Mouse (Mus musculus): Measurements from ENCODE around the gene Cenpt.
"Not testable (repeated sequence)": the region's sequence is repeated elsewhere in the genome, so short reads cannot be mapped to it uniquely, and the experiment has no call there.

Gene Cenpt

GRCm38 (mm10) chr8:105854303-105854702 is 1.2 kb upstream of the Cenpt start:
- DNase-seq (ENCODE audit: low read depth, low spot score): no peak

DNA sequence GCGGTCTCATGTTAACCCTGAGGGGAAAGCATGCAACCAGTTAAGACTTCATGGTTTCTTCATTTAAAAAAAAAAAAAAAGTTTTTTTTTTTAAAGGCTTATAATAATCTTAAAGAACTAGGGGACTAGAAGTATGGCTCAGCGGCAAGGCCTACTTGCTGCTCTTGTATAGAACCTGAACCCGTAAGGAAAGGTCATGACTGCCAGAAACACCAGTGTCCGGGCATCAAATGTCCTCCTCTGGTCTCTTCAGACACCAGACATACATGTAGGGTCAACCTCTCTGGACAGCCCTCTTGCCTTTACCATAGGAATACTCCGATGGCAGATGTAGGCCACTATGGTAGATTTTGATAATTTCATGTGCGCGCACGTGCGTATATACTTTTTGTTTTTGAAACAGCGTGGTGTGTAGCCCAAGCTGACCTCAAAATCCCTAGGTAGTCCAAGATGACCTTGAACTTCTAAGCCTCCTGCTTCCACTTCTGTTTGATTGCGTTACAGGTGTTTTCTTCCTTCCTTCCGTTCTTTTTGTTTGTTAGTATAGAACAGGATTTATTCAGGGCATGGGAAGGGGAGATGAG is 840 bp downstream of the Cenpt start:
- no peak for DNase-seq (ENCODE audit: low read depth, low spot score)

- DNase-seq (ENCODE audit: low read depth, low spot score): peak; percentile 95
These were observed 1.4 kb downstream of the Cenpt start for GRCm38 (mm10) chr8:105851651-105852143.

- DNase-seq (ENCODE audit: low read depth, low spot score): no peak
These were observed 2.5 kb downstream of the Cenpt start for GRCm38 (mm10) chr8:105850611-105851010.

DNA sequence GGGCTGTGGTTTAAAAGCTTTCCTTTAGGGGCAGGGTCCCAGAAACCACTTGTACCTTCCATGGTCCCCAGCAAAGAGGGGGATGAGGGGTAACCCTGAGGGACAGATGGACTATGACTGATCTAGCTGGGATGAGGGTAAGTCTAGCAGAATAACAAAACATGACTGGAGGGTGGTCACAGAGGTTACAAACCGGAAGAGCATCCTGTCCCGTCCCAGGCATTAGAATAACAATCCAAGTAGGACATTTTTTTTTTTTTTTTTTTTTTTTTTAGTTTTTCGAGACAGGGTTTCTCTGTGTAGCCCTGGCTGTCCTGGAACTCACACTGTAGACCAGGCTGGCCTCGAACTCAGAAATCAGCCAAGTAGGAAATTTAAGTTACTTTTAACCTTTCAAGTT is 3.1 kb downstream of the Cenpt start:
- DNase-seq (ENCODE audit: low read depth, low spot score): no peak

DNA sequence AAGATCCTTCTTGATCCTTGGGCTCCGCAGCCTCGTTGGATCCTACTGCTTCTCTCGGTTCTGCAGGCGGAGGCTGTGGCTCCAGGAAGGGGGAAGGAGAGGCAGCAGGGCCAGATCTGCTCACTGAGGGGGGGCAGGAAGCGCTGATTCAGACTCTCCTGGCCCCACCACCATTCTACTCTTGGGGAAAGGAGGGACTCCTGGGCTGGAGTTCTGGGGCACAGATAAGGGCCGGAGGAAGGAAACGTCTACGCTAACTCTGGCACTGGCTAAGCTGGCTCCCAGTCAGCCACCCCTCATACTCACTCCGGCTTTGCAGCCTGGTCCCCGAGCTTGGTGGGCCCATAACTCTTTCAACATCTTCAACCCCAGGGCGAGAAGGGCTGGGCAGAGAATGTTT is 6.4 kb downstream of the Cenpt start:
- DNase-seq (ENCODE audit: low read depth, low spot score): no peak

- DNase-seq (ENCODE audit: low read depth, low spot score): no peak
These were observed 13.9 kb downstream of the Cenpt start for GRCm38 (mm10) chr8:105839209-105839608.

DNA sequence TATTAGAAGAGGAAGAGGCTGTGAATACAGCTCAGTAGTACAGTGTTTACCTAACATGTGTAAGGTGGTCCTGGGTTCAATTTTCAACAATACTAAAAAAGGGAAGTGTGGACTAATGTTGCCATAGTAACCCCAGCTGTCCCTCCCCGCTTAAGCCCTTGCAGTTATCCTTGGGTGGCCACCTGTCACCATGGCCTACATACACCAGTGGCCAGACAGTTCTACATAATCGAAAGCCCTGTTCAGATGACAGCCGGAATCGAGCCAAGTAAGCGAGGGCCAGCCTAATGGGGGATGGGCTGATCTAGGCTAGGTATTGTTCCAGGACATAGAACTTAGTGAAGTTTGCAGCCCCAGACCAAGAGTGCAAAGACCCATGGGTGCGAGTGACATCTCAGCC is 16.1 kb downstream of the Cenpt start:
- DNase-seq (ENCODE audit: low read depth, low spot score): no peak

- DNase-seq (ENCODE audit: low read depth, low spot score): peak; percentile 54
These were observed 17.8 kb downstream of the Cenpt start for GRCm38 (mm10) chr8:105835318-105835717.

DNA sequence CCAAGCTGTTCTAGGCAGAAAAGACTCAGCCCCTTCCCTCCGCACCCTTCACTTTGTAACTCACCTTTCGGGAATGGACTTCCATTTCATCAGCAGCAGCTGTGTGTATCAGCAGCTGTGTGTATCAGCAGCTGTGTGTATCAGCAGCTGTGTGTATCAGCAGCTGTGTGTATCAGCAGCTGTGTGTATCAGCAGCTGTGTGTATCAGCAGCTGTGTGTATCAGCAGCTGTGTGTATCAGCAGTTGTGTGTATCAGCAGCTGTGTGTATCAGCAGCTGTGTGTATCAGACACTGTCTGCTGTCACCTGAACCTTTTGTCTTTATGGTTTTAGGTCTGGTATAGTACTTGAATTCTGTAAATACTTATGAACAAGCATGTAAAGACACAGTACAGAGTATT is 19.3 kb downstream of the Cenpt start:
- not testable (repeated sequence) for DNase-seq (ENCODE audit: low read depth, low spot score)

GRCm38 (mm10) chr8:105826861-105827848 is 25.9 kb downstream of the Cenpt start, which contains the start of the genes Ranbp10 and Tsnaxip1:
TSS of gene Ranbp10 (minus strand) at chr8:105827350.
TSS of gene Tsnaxip1 (plus strand) at chr8:105827731.
- DNase-seq (ENCODE audit: low read depth, low spot score): peak; percentile 99

DNA sequence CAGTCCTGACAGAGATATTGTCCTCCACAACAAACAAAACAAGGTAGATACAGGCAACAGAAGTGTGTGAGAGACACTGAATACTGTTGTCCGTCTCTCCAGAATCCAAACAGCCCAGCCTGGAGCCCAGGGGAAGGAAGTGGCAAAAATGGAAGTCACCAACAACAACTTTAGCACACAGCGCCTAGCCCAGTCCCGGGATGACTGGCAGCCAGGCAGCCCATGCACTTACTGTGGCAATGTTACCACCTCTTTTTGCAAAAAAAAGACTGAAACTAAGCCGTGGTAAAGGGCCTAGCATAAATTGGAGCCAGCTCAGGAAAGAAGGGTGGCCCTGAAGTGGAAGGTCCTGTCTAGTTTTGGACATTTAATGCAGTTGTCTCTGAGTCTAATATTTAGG is 26.7 kb downstream of the Cenpt start:
- no peak for DNase-seq (ENCODE audit: low read depth, low spot score)

DNA sequence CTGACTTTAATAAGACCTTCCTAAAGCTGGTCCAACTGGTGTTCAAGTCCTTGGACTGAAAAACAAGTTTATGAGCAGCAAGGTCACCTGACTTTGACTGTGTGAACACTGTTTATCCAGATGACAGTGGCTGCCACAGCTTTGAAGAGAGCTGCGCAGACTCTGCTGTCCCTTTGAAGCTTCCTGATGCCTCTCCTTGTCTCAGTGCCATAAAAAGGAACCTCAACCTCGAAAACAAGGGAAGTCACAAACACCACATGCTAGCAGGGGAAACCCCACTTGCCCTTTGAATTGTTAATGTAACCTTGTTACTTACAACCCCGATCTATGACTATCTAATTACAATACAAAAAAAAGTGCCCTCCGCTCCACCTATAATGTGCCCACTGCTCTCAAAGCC is 27.6 kb downstream of the Cenpt start:
- no peak for DNase-seq (ENCODE audit: low read depth, low spot score)

GRCm38 (mm10) chr8:105820925-105821324 is 32.2 kb downstream of the Cenpt start:
- no peak for DNase-seq (ENCODE audit: low read depth, low spot score)

- no peak for DNase-seq (ENCODE audit: low read depth, low spot score)
These were observed 33.4 kb downstream of the Cenpt start for GRCm38 (mm10) chr8:105819659-105820058.

GRCm38 (mm10) chr8:105813241-105813640 is 39.8 kb downstream of the Cenpt start:
- no peak for DNase-seq (ENCODE audit: low read depth, low spot score)

DNA sequence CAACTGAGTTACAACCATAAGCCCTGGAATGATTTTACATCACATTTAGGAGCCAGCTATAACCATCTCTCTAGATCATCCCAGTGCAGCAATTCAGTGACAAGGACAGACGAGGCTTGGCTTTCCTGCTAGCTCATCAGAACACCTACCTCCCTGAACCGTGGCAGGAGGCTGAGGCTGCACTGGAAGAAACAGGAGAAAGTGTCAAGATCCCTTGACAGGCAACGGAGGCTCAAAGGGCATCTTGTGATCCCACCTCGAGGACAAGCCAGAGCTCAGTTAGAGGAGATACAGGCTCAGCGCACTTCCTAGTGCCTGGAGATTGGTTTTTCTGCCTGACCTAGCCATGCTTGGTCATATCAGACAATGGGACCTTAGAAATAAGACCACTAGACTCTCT is 40.6 kb downstream of the Cenpt start:
- DNase-seq (ENCODE audit: low read depth, low spot score): no peak

DNA sequence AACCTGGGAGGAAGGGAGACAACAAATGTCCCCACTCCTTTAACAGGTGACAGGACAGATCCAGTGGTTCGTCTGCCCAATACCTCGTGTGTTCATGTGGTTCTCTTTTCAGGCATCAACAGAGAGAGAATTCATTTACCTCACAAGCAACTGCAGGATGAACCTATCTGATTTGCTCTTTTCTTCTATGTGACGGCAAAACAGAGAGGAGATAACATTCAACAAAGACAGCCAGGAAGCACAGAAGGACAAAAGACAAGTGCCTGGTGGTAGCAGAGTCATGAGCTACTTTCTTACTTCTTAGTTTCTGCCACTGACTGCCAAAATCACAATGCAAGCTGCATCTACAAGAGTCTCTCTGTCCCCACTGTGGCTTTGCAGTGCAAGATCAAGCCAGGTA is 41.5 kb downstream of the Cenpt start:
- no peak for DNase-seq (ENCODE audit: low read depth, low spot score)

GRCm38 (mm10) chr8:105811061-105811460 is 42.0 kb downstream of the Cenpt start:
- DNase-seq (ENCODE audit: low read depth, low spot score): no peak

- no peak for DNase-seq (ENCODE audit: low read depth, low spot score)
These were observed 42.8 kb downstream of the Cenpt start for GRCm38 (mm10) chr8:105810245-105810786.

GRCm38 (mm10) chr8:105808480-105808879 is 44.6 kb downstream of the Cenpt start:
- DNase-seq (ENCODE audit: low read depth, low spot score): no peak

DNA sequence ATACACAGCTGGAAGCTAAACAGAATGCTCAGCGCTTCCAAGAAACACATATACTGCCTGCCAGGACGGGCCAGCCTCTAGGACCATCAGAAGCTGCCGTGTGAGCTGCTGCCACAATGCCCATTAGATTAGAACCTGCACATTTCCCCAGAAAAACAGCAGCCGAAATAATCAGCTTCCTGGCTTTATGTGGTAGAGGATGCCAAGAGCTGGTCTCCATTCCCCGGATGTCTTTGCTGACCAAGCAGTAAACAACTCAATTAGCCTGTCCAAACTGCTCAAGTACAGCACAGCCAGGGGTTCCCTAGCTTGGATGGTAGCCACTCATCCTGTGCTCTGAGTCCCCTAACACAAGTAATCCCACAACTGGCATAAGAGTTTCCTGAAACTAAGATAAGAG is 45.3 kb downstream of the Cenpt start:
- no peak for DNase-seq (ENCODE audit: low read depth, low spot score)

All from mesoderm, embryonic 11.5 days (tissue).